Mouse (Mus musculus): ENCODE data around the gene Gm8909.
"Not testable (repeated sequence)": the region's sequence is repeated elsewhere in the genome, so short reads cannot be mapped to it uniquely, and the experiment has no call there.

GRCm38 (mm10) chr17:36176132-36176531, 7.8 kb upstream of the Gm8909 start:
- not testable (repeated sequence) for TF ChIP-seq POLR2A (IDR thresholded peaks at IDR 0.05; ENCODE audit: extremely low read depth, insufficient read depth, low read length); CTCF (IDR thresholded peaks at IDR 0.05; ENCODE audit: low read depth, low read length)

Measured in liver, adult 2 months (tissue).